Mouse (Mus musculus) lung, adult 10 weeks (tissue): ENCODE measurements around the gene Olfr544. TPM values are rescaled to one million over a fixed set of nuclear protein-coding genes. Genes with fewer than 3 reads are reported as not detected.

Experiments used
- polyA plus RNA-seq: library from polyadenylated mRNA; stranded (reverse); fragments of 350-450 nt; fragmentation: Illumina TruSeq; extraction: RNeasy Lipid Tissue Mini Kit (QIAGEN cat#74804); gene quantifications from one replicate; pipeline ENCODE4 v1.2.3, GENCODE M21; 2014; ENCODE audit warnings: low read depth, low replicate concordance; ENCODE audit not compliant: insufficient read depth

The Olfr544 gene
- not detected for polyA plus RNA-seq

GRCm38 (mm10) chr7:102488161-102488560 is at the start of gene Olfr544:
Olfr544 (minus strand) TSS chr7:102488313.

GRCm38 (mm10) chr7:102534449-102534848 is 46.3 kb upstream of the Olfr544 start, which contains the start of gene Olfr547:
Olfr547 (plus strand) TSS chr7:102534749.

GRCm38 (mm10) chr7:102499473-102499872 is 11.4 kb upstream of the Olfr544 start, which contains the start of gene Olfr545:
Olfr545 (minus strand) TSS chr7:102499573.

GRCm38 (mm10) chr7:102481579-102481978 is 6.5 kb downstream of the Olfr544 start, which contains the start of gene Olfr543:
Olfr543 (minus strand) TSS chr7:102481679.

GRCm38 (mm10) chr7:102441657-102442391 is 46.3 kb downstream of the Olfr544 start, which contains the start of gene Rrm1:
Rrm1 (plus strand) TSS chr7:102441695.

Other genes starting within 250 kb of the Olfr544 start
- gene Rhog, start 232.3 kb downstream of the Olfr544 start, polyA plus RNA-seq, result 114 TPM
- 18.1 TPM for gene Stim1, start 220.5 kb downstream of the Olfr544 start, polyA plus RNA-seq
- gene Rrm1, start 46.6 kb downstream of the Olfr544 start, polyA plus RNA-seq, result 16.6 TPM
- gene Olfr543, start 6.6 kb downstream of the Olfr544 start, polyA plus RNA-seq, result not detected
- not detected for gene Olfr545, start 11.3 kb upstream of the Olfr544 start, polyA plus RNA-seq
- gene Olfr547, start 46.4 kb upstream of the Olfr544 start, polyA plus RNA-seq, result not detected
- not detected for gene Olfr548-ps1, start 52.6 kb upstream of the Olfr544 start, polyA plus RNA-seq
- not detected for gene Olfr549, start 61.6 kb upstream of the Olfr544 start, polyA plus RNA-seq
- gene Trim21, start 77.2 kb upstream of the Olfr544 start, polyA plus RNA-seq, result 9.4 TPM
- 1.3 TPM for gene Olfr550, start 83.1 kb upstream of the Olfr544 start, polyA plus RNA-seq
- gene Olfr551, start 103.6 kb upstream of the Olfr544 start, polyA plus RNA-seq, result not detected
- gene Olfr552, start 109.5 kb upstream of the Olfr544 start, polyA plus RNA-seq, result not detected
- gene Olfr553, start 129.9 kb upstream of the Olfr544 start, polyA plus RNA-seq, result not detected
- gene Olfr554, start 150.1 kb upstream of the Olfr544 start, polyA plus RNA-seq, result not detected
- gene Olfr555, start 170.5 kb upstream of the Olfr544 start, polyA plus RNA-seq, result not detected
- gene Olfr556, start 176.6 kb upstream of the Olfr544 start, polyA plus RNA-seq, result not detected
- gene Trim68, start 199.0 kb upstream of the Olfr544 start, polyA plus RNA-seq, result 7.2 TPM
- gene Olfr557, start 207.6 kb upstream of the Olfr544 start, polyA plus RNA-seq, result not detected
- gene Olfr558, start 213.9 kb upstream of the Olfr544 start, polyA plus RNA-seq, result 0.21 TPM
- gene Olfr33, start 230.8 kb upstream of the Olfr544 start, polyA plus RNA-seq, result not detected
- gene Olfr559, start 239.2 kb upstream of the Olfr544 start, polyA plus RNA-seq, result not detected